Comparison of ENCODE assay signal across 8 mouse cellular contexts in genomic region chr9:37655961-37656360, GRCm38 (mm10). TPM values are rescaled to one million over a fixed set of nuclear protein-coding genes. Genes with fewer than 3 reads are reported as not detected.
A peak's percentile ranks its signal among the peaks of the same experiment; 100 is the strongest.
DNase-seq lines count a peak whose midpoint lies in the region; ATAC-seq and TF ChIP-seq lines count a peak whose summit lies in the region.

No protein-coding gene starts in this region.

- H3K4me1 ChIP-seq in heart, postnatal 0 days (ENCODE audit: control insufficient read depth, insufficient read depth), result peaks cover 6% of the 10 kb centered on the region; the same call in 1 of the 2 replicates
- peaks cover 13% of the 10 kb centered on the region for H3K4me1 ChIP-seq in hindbrain, embryonic 15.5 days (replicated peaks)
- H3K4me1 ChIP-seq in midbrain, embryonic 14.5 days (ENCODE audit: control insufficient read depth, insufficient read depth, low read length), result peaks cover 12% of the 10 kb centered on the region

- ATAC-seq in heart, postnatal 0 days (ENCODE audit: insufficient read depth, low read depth), result no peak
- ATAC-seq in hindbrain, embryonic 15.5 days (ENCODE audit: low FRiP score, low read depth), result no peak
- no peak for ATAC-seq in midbrain, embryonic 14.5 days (ENCODE audit: low FRiP score, low TSS enrichment)

- TF ChIP-seq CTCF in heart, postnatal 0 days (IDR thresholded peaks at IDR 0.05; ENCODE audit: low read depth), result no peak

- peak overlapping the region; percentile 80 for H3K27ac ChIP-seq in heart, postnatal 0 days (ENCODE audit: low read depth)
- H3K27ac ChIP-seq in hindbrain, embryonic 15.5 days (replicated peaks), result no peak overlapping the region
- no peak overlapping the region for H3K27ac ChIP-seq in midbrain, embryonic 14.5 days (replicated peaks; ENCODE audit: low read depth, low read length)

- peaks cover 36% of the 10 kb centered on the region for H3K36me3 ChIP-seq in heart, postnatal 0 days (replicated peaks; ENCODE audit: control insufficient read depth, insufficient read depth, low read length)
- peaks cover 30% of the 10 kb centered on the region for H3K36me3 ChIP-seq in hindbrain, embryonic 15.5 days
- peaks cover 33% of the 10 kb centered on the region for H3K36me3 ChIP-seq in midbrain, embryonic 14.5 days (ENCODE audit: control insufficient read depth, insufficient read depth, low read length)

- no peak for DNase-seq in heart, postnatal 0 days (ENCODE audit: low spot score)
- DNase-seq in heart, postnatal 36 days, result no peak
- DNase-seq in T-cell, adult 2 months (ENCODE audit: low spot score), result peak; percentile 15
- no peak for DNase-seq in midbrain, embryonic 14.5 days
- no peak for DNase-seq in urinary bladder, postnatal 25 days (ENCODE audit: low spot score)
- no peak for DNase-seq in left cerebral cortex, postnatal 36 days (ENCODE audit: low spot score in 2 of 2)
- no peak for DNase-seq in kidney, adult 18-20 months

- peak overlapping the region; percentile 67 for H3K9ac ChIP-seq in heart, postnatal 0 days (replicated peaks; ENCODE audit: low read depth, low read length)
- peak overlapping the region; percentile 75; the same call in 1 of the 2 replicates for H3K9ac ChIP-seq in hindbrain, embryonic 15.5 days
- no peak overlapping the region for H3K9ac ChIP-seq in midbrain, embryonic 14.5 days (replicated peaks; ENCODE audit: low read length)

- no peaks in the 10 kb centered on the region for H3K27me3 ChIP-seq in heart, postnatal 0 days (ENCODE audit: control insufficient read depth, insufficient read depth, low read length)
- H3K27me3 ChIP-seq in hindbrain, embryonic 15.5 days, result no peaks in the 10 kb centered on the region
- no peaks in the 10 kb centered on the region for H3K27me3 ChIP-seq in midbrain, embryonic 14.5 days (ENCODE audit: control insufficient read depth, insufficient read depth, low read length)

- 34% methylated on average over 8 of the region's 8 CpGs for WGBS in heart, postnatal 0 days
- WGBS in hindbrain, embryonic 15.5 days, result 66% methylated on average over 8 of the region's 8 CpGs
- WGBS in midbrain, embryonic 14.5 days, result 74% methylated on average over 8 of the region's 8 CpGs

- H3K4me2 ChIP-seq in heart, postnatal 0 days (ENCODE audit: low read depth, low read length), result peak overlapping the region; percentile 74
- peak overlapping the region; percentile 77 for H3K4me2 ChIP-seq in hindbrain, embryonic 15.5 days
- peak overlapping the region; percentile 90 for H3K4me2 ChIP-seq in midbrain, embryonic 14.5 days (ENCODE audit: low read length)

- TF ChIP-seq EP300 in heart, postnatal 0 days (IDR thresholded peaks at IDR 0.05; ENCODE audit: low read depth), result no peak

- peak overlapping the region; percentile 77 for H3K4me3 ChIP-seq in heart, postnatal 0 days (ENCODE audit: low read depth, low read length)
- peak overlapping the region; percentile 93 for H3K4me3 ChIP-seq in hindbrain, embryonic 15.5 days
- peak overlapping the region; percentile 93 for H3K4me3 ChIP-seq in midbrain, embryonic 14.5 days (replicated peaks; ENCODE audit: low read depth, low read length)

- no peaks in the 10 kb centered on the region for H3K9me3 ChIP-seq in heart, postnatal 0 days (replicated peaks; ENCODE audit: control insufficient read depth, low read length)
- H3K9me3 ChIP-seq in hindbrain, embryonic 15.5 days, result no peaks in the 10 kb centered on the region
- H3K9me3 ChIP-seq in midbrain, embryonic 14.5 days (ENCODE audit: control insufficient read depth, low read length), result no peaks in the 10 kb centered on the region

- intact Hi-C loops in heart, postnatal 36 days (cut with DNase I), result no loop called here
- intact Hi-C loops in left cerebral cortex, postnatal 36 days (cut with DNase I), result no loop called here

RNA-seq across cellular contexts. Expression of gene Tbrg1, which starts 1.2 kb away (rescaled TPM):
- 73.3 and 86.2 TPM in 2 replicates for total RNA-seq in heart, postnatal 0 days (2014; rRNA removed; ENCODE audit: low replicate concordance)
- polyA plus RNA-seq in heart, postnatal 0 days (2015; fragmentation: Nextera tagmentation; extraction: Ambion mirVana), result 78.3 and 80.5 TPM in 2 replicates
- 10 to 100 TPM; 35.2 to 37.8 TPM for total RNA-seq in heart, postnatal 36 days (2021)
- polyA plus RNA-seq in hindbrain, embryonic 15.5 days (2015; fragmentation: Nextera tagmentation; extraction: Ambion mirVana), result 86.4 and 88.3 TPM in 2 replicates
- polyA plus RNA-seq in midbrain, embryonic 14.5 days (2014; fragmentation: Nextera tagmentation; extraction: Ambion mirVana), result 89.5 and 91.6 TPM in 2 replicates
- total RNA-seq in left cerebral cortex, postnatal 36 days (2021), result 10 to 100 TPM; 52.4 to 63.4 TPM

RNA-seq across cellular contexts. Expression of gene Panx3, which starts 13.1 kb away (rescaled TPM):
- not detected in 2 replicates for total RNA-seq in heart, postnatal 0 days (2014; rRNA removed; ENCODE audit: low replicate concordance)
- not detected in 2 replicates for polyA plus RNA-seq in heart, postnatal 0 days (2015; fragmentation: Nextera tagmentation; extraction: Ambion mirVana)
- total RNA-seq in heart, postnatal 36 days (2021), result not detected
- not detected in 2 replicates for polyA plus RNA-seq in hindbrain, embryonic 15.5 days (2015; fragmentation: Nextera tagmentation; extraction: Ambion mirVana)
- not detected in 2 replicates for polyA plus RNA-seq in midbrain, embryonic 14.5 days (2014; fragmentation: Nextera tagmentation; extraction: Ambion mirVana)
- total RNA-seq in left cerebral cortex, postnatal 36 days (2021), result not detected

RNA-seq across cellular contexts. Expression of gene Spa17, which starts 42.4 kb away (rescaled TPM):
- 13.8 TPM in 1 of 2 replicates, not detected in the other for total RNA-seq in heart, postnatal 0 days (2014; rRNA removed; ENCODE audit: low replicate concordance)
- 14.0 and 15.7 TPM in 2 replicates for polyA plus RNA-seq in heart, postnatal 0 days (2015; fragmentation: Nextera tagmentation; extraction: Ambion mirVana)
- 1 to 10 TPM; 2.6 to 2.7 TPM for total RNA-seq in heart, postnatal 36 days (2021)
- 10.5 and 11.2 TPM in 2 replicates for polyA plus RNA-seq in hindbrain, embryonic 15.5 days (2015; fragmentation: Nextera tagmentation; extraction: Ambion mirVana)
- 7.5 and 9.5 TPM in 2 replicates for polyA plus RNA-seq in midbrain, embryonic 14.5 days (2014; fragmentation: Nextera tagmentation; extraction: Ambion mirVana)
- total RNA-seq in left cerebral cortex, postnatal 36 days (2021), result 1 to 10 TPM; 1.8 to 2.9 TPM
